Mouse (Mus musculus) limb, embryonic 15.5 days (tissue): Measurements from ENCODE around the gene Eif3k. TPM values are rescaled to one million over a fixed set of nuclear protein-coding genes. Genes with fewer than 3 reads are reported as not detected.
A peak's percentile ranks its signal among the peaks of the same experiment; 100 is the strongest.

Experiments
- ATAC-seq: fragments of 200-750 bp; cut with Nextera tagmentation; 2 replicates; pipeline ENCODE4 v1.8.0; 2017; ENCODE audit warnings: low read depth, moderate TSS enrichment; ENCODE audit not compliant: insufficient number of reproducible peaks, low FRiP score, low TSS enrichment
- H3K27ac ChIP-seq: fragments of 300-500 bp; sonication (generic); 2 replicates; pipeline ENCODE4 v1.5.1; 2015; ENCODE audit warnings: moderate library complexity, mild to moderate bottlenecking, inconsistent platforms
- H3K27me3 ChIP-seq: fragments of 300-500 bp; sonication (generic); 2 replicates; pipeline ENCODE4 v1.6.1; 2015; ENCODE audit warnings: inconsistent platforms
- H3K36me3 ChIP-seq: fragments of 300-500 bp; sonication (generic); 2 replicates; pipeline ENCODE4 v1.6.1; 2015; ENCODE audit warnings: inconsistent platforms
- H3K4me1 ChIP-seq: fragments of 300-500 bp; sonication (generic); 2 replicates; pipeline ENCODE4 v1.6.1; 2015; ENCODE audit warnings: inconsistent platforms
- H3K4me2 ChIP-seq: fragments of 300-500 bp; sonication (generic); 2 replicates; pipeline ENCODE4 v1.6.1; 2015; ENCODE audit warnings: mild to moderate bottlenecking, inconsistent platforms
- H3K4me3 ChIP-seq: fragments of 300-500 bp; sonication (generic); 2 replicates; pipeline ENCODE4 v1.5.1; 2015; ENCODE audit warnings: mild to moderate bottlenecking, inconsistent platforms
- H3K9ac ChIP-seq: fragments of 300-500 bp; sonication (generic); 2 replicates; pipeline ENCODE4 v1.6.1; 2015; ENCODE audit warnings: inconsistent platforms
- H3K9me3 ChIP-seq: fragments of 300-500 bp; sonication (generic); 2 replicates; pipeline ENCODE4 v1.6.1; 2016; ENCODE audit warnings: inconsistent platforms
- WGBS: fragments of 180-500 bp; shearing (Covaris S2); methylation state at CpG from one replicate; pipeline ENCODE4 v1.1.7; 2015; 5-methylcytosine and 5-hydroxymethylcytosine counted together
- polyA plus RNA-seq: library from polyadenylated mRNA; unstranded; fragments of >200 nt; fragmentation: Nextera tagmentation; extraction: Ambion mirVana; gene quantifications from 2 replicates; pipeline ENCODE4 v1.2.1, GENCODE M21; 2015

Eif3k gene
- 372 and 387 TPM in 2 replicates for polyA plus RNA-seq

- WGBS: under 1% methylated on average over 36 of the region's 36 CpGs
- H3K4me3 ChIP-seq: peak within 1 kb of the TSS; percentile 75
- peak within 1 kb of the TSS; percentile 82 for H3K9ac ChIP-seq
- H3K4me1 ChIP-seq: peaks cover 21% of the 10 kb centered on the region
- peak within 1 kb of the TSS; percentile 81 for H3K4me2 ChIP-seq
- H3K27me3 ChIP-seq: no peaks in the 10 kb centered on the region
- ATAC-seq: peak; percentile 95
- H3K36me3 ChIP-seq: peaks cover 25% of the 10 kb centered on the region
- H3K9me3 ChIP-seq: no peaks in the 10 kb centered on the region
- peak within 1 kb of the TSS; percentile 92 for H3K27ac ChIP-seq
Measured at GRCm38 (mm10) chr7:28981651-28982273, at the start of gene Eif3k, which contains the start of gene Map4k1. Eif3k (minus strand) TSS chr7:28981864. Map4k1 (plus strand) TSS chr7:28982050.

- H3K4me2 ChIP-seq: no peak overlapping the region
- no peaks in the 10 kb centered on the region for H3K36me3 ChIP-seq
- no peaks in the 10 kb centered on the region for H3K9me3 ChIP-seq
- ATAC-seq: no peak
- no peak overlapping the region for H3K27ac ChIP-seq
- H3K27me3 ChIP-seq: no peaks in the 10 kb centered on the region
- H3K9ac ChIP-seq: no peak overlapping the region
- no peaks in the 10 kb centered on the region for H3K4me1 ChIP-seq
- H3K4me3 ChIP-seq: no peak overlapping the region
- 86% methylated on average over 14 of the region's 14 CpGs for WGBS
Measured at GRCm38 (mm10) chr7:29029690-29030656, 48.3 kb upstream of the Eif3k start.

GRCm38 (mm10) chr7:29028761-29029160 is 47.1 kb upstream of the Eif3k start:
- 83% methylated on average over 6 of the region's 6 CpGs for WGBS
- Histone ChIP-seq H3K36me3 (no peaks in the 10 kb centered on the region), H3K9me3 (no peaks in the 10 kb centered on the region), H3K9ac (no peak overlapping the region), H3K27me3 (no peaks in the 10 kb centered on the region), H3K27ac (no peak overlapping the region), H3K4me3 (no peak overlapping the region), H3K4me1 (no peaks in the 10 kb centered on the region), H3K4me2 (no peak overlapping the region)
- no peak for ATAC-seq

- Histone ChIP-seq H3K27ac (no peak overlapping the region), H3K9ac (no peak overlapping the region), H3K4me3 (no peak overlapping the region), H3K9me3 (no peaks in the 10 kb centered on the region), H3K36me3 (no peaks in the 10 kb centered on the region), H3K27me3 (no peaks in the 10 kb centered on the region), H3K4me2 (no peak overlapping the region), H3K4me1 (no peaks in the 10 kb centered on the region)
- no peak for ATAC-seq
- 78% methylated on average over 4 of the region's 4 CpGs for WGBS
Measured at GRCm38 (mm10) chr7:29026811-29027210, 45.1 kb upstream of the Eif3k start.

- H3K9me3 ChIP-seq: no peaks in the 10 kb centered on the region
- no peaks in the 10 kb centered on the region for H3K36me3 ChIP-seq
- ATAC-seq: no peak
- H3K27me3 ChIP-seq: peaks cover under 1% of the 10 kb centered on the region; the same call in 1 of the 2 replicates
- no peak overlapping the region for H3K4me3 ChIP-seq
- 83% methylated on average over 5 of the region's 5 CpGs for WGBS
- H3K27ac ChIP-seq: no peak overlapping the region
- no peaks in the 10 kb centered on the region for H3K4me1 ChIP-seq
- H3K4me2 ChIP-seq: no peak overlapping the region
- no peak overlapping the region for H3K9ac ChIP-seq
Measured at GRCm38 (mm10) chr7:29026195-29026594, 44.5 kb upstream of the Eif3k start.

GRCm38 (mm10) chr7:29025566-29025965 is 43.9 kb upstream of the Eif3k start:
- Histone ChIP-seq H3K27me3 (peaks cover 7% of the 10 kb centered on the region), H3K4me2 (no peak overlapping the region), H3K27ac (no peak overlapping the region), H3K36me3 (no peaks in the 10 kb centered on the region), H3K4me1 (no peaks in the 10 kb centered on the region), H3K4me3 (no peak overlapping the region), H3K9me3 (no peaks in the 10 kb centered on the region), H3K9ac (no peak overlapping the region)
- WGBS: 62% methylated on average over 7 of the region's 7 CpGs
- ATAC-seq: no peak

GRCm38 (mm10) chr7:29023514-29023913 is 41.9 kb upstream of the Eif3k start:
- Histone ChIP-seq H3K9ac (no peak overlapping the region), H3K4me1 (peaks cover 9% of the 10 kb centered on the region), H3K36me3 (no peaks in the 10 kb centered on the region), H3K4me3 (no peak overlapping the region), H3K27ac (no peak overlapping the region), H3K4me2 (no peak overlapping the region), H3K9me3 (no peaks in the 10 kb centered on the region), H3K27me3 (peaks cover 27% of the 10 kb centered on the region)
- WGBS: 85% methylated on average over 8 of the region's 8 CpGs
- no peak for ATAC-seq

- ATAC-seq: no peak
- Histone ChIP-seq H3K27ac (no peak overlapping the region), H3K36me3 (no peaks in the 10 kb centered on the region), H3K27me3 (peaks cover 38% of the 10 kb centered on the region), H3K9me3 (no peaks in the 10 kb centered on the region), H3K9ac (no peak overlapping the region), H3K4me1 (peaks cover 9% of the 10 kb centered on the region), H3K4me3 (no peak overlapping the region), H3K4me2 (no peak overlapping the region)
- 90% methylated on average over 8 of the region's 8 CpGs for WGBS
Measured at GRCm38 (mm10) chr7:29022479-29022878, 40.8 kb upstream of the Eif3k start.

GRCm38 (mm10) chr7:29019447-29020220 is 38.0 kb upstream of the Eif3k start:
- no peak overlapping the region for H3K27ac ChIP-seq
- 3% methylated on average over 85 of the region's 88 CpGs for WGBS
- no peaks in the 10 kb centered on the region; the same call in 1 of the 2 replicates for H3K36me3 ChIP-seq

GRCm38 (mm10) chr7:29017222-29017621 is 35.6 kb upstream of the Eif3k start:
- peaks cover 38% of the 10 kb centered on the region for H3K27me3 ChIP-seq
- no peaks in the 10 kb centered on the region; the same call in 1 of the 2 replicates for H3K36me3 ChIP-seq
- no peak overlapping the region for H3K4me2 ChIP-seq
- no peak for ATAC-seq
- no peak overlapping the region for H3K9ac ChIP-seq
- H3K9me3 ChIP-seq: no peaks in the 10 kb centered on the region
- WGBS: 79% methylated on average over 7 of the region's 7 CpGs
- no peak overlapping the region for H3K4me3 ChIP-seq
- H3K27ac ChIP-seq: no peak overlapping the region
- peaks cover 9% of the 10 kb centered on the region for H3K4me1 ChIP-seq

More at GRCm38 (mm10) chr7:29019447-29020220, 38.0 kb upstream of the Eif3k start:
- H3K4me3 ChIP-seq: peak overlapping the region; percentile 46
- H3K9ac ChIP-seq: 0 out of 2 replicates have a peak overlapping the region, but pooled peaks have one; percentile 10
- peak overlapping the region; percentile 87 for H3K4me2 ChIP-seq
- H3K27me3 ChIP-seq: peaks cover 38% of the 10 kb centered on the region
- peaks cover 9% of the 10 kb centered on the region for H3K4me1 ChIP-seq
- no peaks in the 10 kb centered on the region for H3K9me3 ChIP-seq
- no peak for ATAC-seq

- H3K9ac ChIP-seq: no peak overlapping the region
- H3K9me3 ChIP-seq: no peaks in the 10 kb centered on the region
- no peak overlapping the region for H3K4me2 ChIP-seq
- peaks cover 9% of the 10 kb centered on the region for H3K4me1 ChIP-seq
- 83% methylated on average over 7 of the region's 7 CpGs for WGBS
- peaks cover 38% of the 10 kb centered on the region for H3K27me3 ChIP-seq
- ATAC-seq: no peak
- no peak overlapping the region for H3K27ac ChIP-seq
- H3K4me3 ChIP-seq: no peak overlapping the region
- no peaks in the 10 kb centered on the region; the same call in 1 of the 2 replicates for H3K36me3 ChIP-seq
Measured at GRCm38 (mm10) chr7:29016440-29016839, 34.8 kb upstream of the Eif3k start.
